Mouse (Mus musculus): ENCODE data around the gene Them5. TPM values are rescaled to one million over a fixed set of nuclear protein-coding genes. Genes with fewer than 3 reads are reported as not detected.

Them5 gene
- total and polyA plus RNA-seq, 2 experiments, result 0.09 TPM; not detected in 1

DNA sequence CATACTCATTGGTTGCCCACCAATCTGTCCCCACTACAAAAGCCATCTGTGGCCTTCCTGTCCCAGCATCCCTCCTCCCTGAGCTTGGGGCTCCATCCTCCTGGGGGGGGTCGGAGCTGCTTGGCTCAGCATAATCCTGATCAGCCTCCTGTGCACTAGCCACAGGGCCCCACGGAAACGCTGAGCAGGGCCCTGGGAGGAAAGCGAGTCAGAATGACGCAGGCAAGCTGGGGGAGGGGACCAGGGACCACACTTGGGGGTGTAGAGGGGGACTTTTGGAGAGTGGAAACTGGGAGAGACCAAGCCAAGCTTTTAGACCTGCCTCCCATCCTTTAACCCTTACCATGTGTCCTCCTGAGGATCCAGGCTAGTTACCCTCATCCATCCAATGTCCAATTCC is 34.0 kb downstream of the Them5 start:
- TF ChIP-seq CTCF (IDR thresholded peaks at IDR 0.05; ENCODE audit: low read depth, low read length) (no peak), POLR2A (IDR thresholded peaks at IDR 0.05; ENCODE audit: extremely low read depth, insufficient read depth, low read length) (no peak)
- H3K9ac ChIP-seq (ENCODE audit: low read depth, low read length), result no peak overlapping the region
- H3K27ac ChIP-seq (replicated peaks; ENCODE audit: insufficient read depth, low read depth, low read length), result no peak overlapping the region
- peaks cover 4% of the 10 kb centered on the region; the same call in 1 of the 2 replicates for H3K36me3 ChIP-seq (ENCODE audit: control insufficient read depth, insufficient read depth, low read length)
- H3K27me3 ChIP-seq (ENCODE audit: control insufficient read depth, insufficient read depth, low read length), result no peaks in the 10 kb centered on the region
- no peak overlapping the region for H3K4me3 ChIP-seq (ENCODE audit: insufficient read depth, low read depth, low read length)
- 73% methylated on average over 5 of the region's 5 CpGs for WGBS
- DNase-seq (ENCODE audit: extremely low read depth, low read depth, low spot score), result no peak
- H3K4me1 ChIP-seq (ENCODE audit: control insufficient read depth, insufficient read depth, low read length), result peaks cover 15% of the 10 kb centered on the region
- H3K79me2 ChIP-seq (ENCODE audit: control insufficient read depth, insufficient read depth, low read length), result no peaks in the 10 kb centered on the region; the same call in 1 of the 2 replicates

DNA sequence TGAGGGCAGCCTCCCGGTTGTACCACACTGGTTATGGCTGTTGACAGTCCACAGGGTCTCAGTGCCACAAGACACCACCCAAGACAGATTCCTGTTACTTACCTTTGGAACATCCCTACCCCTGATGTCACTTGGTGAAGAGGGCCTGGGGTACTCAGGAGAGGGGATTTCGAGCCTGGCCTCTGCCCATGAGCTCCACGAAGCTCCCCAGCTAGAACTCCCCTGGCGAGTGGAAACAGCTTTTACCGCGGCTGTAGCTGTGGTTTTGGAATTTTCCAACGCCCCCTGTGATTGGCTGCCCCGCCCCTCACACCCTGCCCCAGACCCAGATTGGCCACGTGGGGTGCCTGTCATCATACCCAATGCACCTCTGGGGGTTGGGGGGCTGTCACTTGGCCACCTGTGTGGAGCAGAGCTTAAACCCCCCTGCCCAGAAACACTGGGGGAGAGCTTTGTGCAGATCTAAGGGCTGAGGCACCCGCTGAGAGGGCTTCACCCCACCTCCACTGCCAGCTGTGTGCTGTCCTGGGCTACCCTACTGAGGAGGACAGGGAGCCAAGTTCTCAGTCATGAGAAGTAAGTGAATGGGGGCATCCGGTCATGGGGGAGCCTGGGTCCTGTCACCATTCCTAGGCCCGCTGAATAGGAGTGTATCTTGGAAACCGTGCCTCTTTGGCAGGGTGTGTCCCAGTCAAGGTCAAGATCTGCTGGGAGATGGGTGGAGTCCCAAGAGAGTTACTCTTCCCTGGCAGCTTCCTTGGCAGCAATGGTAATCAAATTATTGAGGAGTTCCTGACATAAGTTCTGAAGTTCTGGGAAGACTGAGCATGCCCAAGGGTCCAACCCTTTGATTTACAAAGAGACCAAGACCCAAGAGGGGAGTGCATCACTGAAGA is 35.4 kb downstream of the Them5 start:
- TF ChIP-seq CTCF (IDR thresholded peaks at IDR 0.05; ENCODE audit: low read depth, low read length), result no peak
- TF ChIP-seq POLR2A (IDR thresholded peaks at IDR 0.05; ENCODE audit: extremely low read depth, insufficient read depth, low read length), result no peak
- Histone ChIP-seq H3K36me3 (ENCODE audit: control insufficient read depth, insufficient read depth, low read length) (peaks cover 4% of the 10 kb centered on the region; the same call in 1 of the 2 replicates), H3K27me3 (ENCODE audit: control insufficient read depth, insufficient read depth, low read length) (no peaks in the 10 kb centered on the region), H3K4me1 (ENCODE audit: control insufficient read depth, insufficient read depth, low read length) (peaks cover 12% of the 10 kb centered on the region), H3K79me2 (ENCODE audit: control insufficient read depth, insufficient read depth, low read length) (no peaks in the 10 kb centered on the region; the same call in 1 of the 2 replicates), H3K4me3 (ENCODE audit: insufficient read depth, low read depth, low read length) (no peak overlapping the region), H3K27ac (replicated peaks; ENCODE audit: insufficient read depth, low read depth, low read length) (no peak overlapping the region), H3K9ac (ENCODE audit: low read depth, low read length) (no peak overlapping the region)
- no peak for DNase-seq (ENCODE audit: extremely low read depth, low read depth, low spot score)
- WGBS, result 65% methylated on average over 13 of the region's 13 CpGs

DNA sequence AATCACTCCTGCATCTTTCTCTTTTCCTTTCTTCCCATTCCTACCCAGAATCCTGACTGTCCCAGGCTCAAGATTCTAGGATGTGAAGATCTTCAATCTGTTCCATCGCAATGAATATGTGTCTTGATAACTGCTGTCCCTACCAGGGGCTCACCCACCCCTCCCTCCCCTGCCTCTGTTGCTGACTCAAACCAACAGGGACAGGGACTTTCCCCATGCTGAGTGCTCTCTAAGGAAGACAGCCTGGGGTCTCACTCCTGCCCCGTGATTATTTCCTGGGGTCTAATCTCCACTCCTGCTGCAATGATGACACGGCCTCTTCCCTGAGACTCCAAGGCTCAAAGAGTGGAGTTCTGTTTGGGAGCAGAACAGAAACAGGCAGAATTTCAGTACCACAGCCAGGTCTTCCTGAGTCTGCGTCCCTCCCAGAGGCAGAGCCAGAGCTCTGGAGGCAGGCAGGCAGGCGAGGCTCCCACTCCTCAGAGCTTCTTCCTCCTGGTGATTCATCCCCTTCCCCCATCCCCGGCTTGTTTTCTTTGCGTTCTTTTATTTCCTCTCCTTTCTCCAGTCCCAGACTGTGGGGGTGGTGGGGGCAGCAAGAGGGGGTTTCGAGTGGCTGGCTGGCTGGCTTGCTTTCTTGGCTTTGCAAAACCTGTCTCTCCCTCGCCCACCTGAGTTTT is 38.1 kb downstream of the Them5 start:
- Histone ChIP-seq H3K79me2 (ENCODE audit: control insufficient read depth, insufficient read depth, low read length) (no peaks in the 10 kb centered on the region; the same call in 1 of the 2 replicates), H3K4me1 (ENCODE audit: control insufficient read depth, insufficient read depth, low read length) (peaks cover 4% of the 10 kb centered on the region), H3K27me3 (ENCODE audit: control insufficient read depth, insufficient read depth, low read length) (no peaks in the 10 kb centered on the region), H3K36me3 (ENCODE audit: control insufficient read depth, insufficient read depth, low read length) (peaks cover 4% of the 10 kb centered on the region; the same call in 1 of the 2 replicates), H3K4me3 (ENCODE audit: insufficient read depth, low read depth, low read length) (no peak overlapping the region), H3K9ac (ENCODE audit: low read depth, low read length) (no peak overlapping the region), H3K27ac (replicated peaks; ENCODE audit: insufficient read depth, low read depth, low read length) (no peak overlapping the region)
- DNase-seq (ENCODE audit: extremely low read depth, low read depth, low spot score), result no peak
- WGBS, result 71% methylated on average over 9 of the region's 9 CpGs
- TF ChIP-seq POLR2A (IDR thresholded peaks at IDR 0.05; ENCODE audit: extremely low read depth, insufficient read depth, low read length), result no peak

GRCm38 (mm10) chr3:94382308-94382707 is 40.4 kb downstream of the Them5 start:
- Histone ChIP-seq H3K79me2 (ENCODE audit: control insufficient read depth, insufficient read depth, low read length) (no peaks in the 10 kb centered on the region), H3K27ac (replicated peaks; ENCODE audit: insufficient read depth, low read depth, low read length) (no peak overlapping the region), H3K4me3 (ENCODE audit: insufficient read depth, low read depth, low read length) (no peak overlapping the region), H3K9ac (ENCODE audit: low read depth, low read length) (no peak overlapping the region), H3K36me3 (ENCODE audit: control insufficient read depth, insufficient read depth, low read length) (peaks cover 8% of the 10 kb centered on the region; the same call in 1 of the 2 replicates), H3K4me1 (ENCODE audit: control insufficient read depth, insufficient read depth, low read length) (peaks cover 4% of the 10 kb centered on the region), H3K27me3 (ENCODE audit: control insufficient read depth, insufficient read depth, low read length) (no peaks in the 10 kb centered on the region)
- 80% methylated on average over 5 of the region's 5 CpGs for WGBS
- no peak for DNase-seq (ENCODE audit: extremely low read depth, low read depth, low spot score)
- TF ChIP-seq POLR2A (IDR thresholded peaks at IDR 0.05; ENCODE audit: extremely low read depth, insufficient read depth, low read length) (no peak), CTCF (IDR thresholded peaks at IDR 0.05; ENCODE audit: low read depth, low read length) (no peak)

GRCm38 (mm10) chr3:94383476-94383875 is 41.6 kb downstream of the Them5 start:
- 32% methylated on average over 3 of the region's 3 CpGs for WGBS
- peak; percentile 74 for DNase-seq (ENCODE audit: extremely low read depth, low read depth, low spot score)
- no peaks in the 10 kb centered on the region for H3K79me2 ChIP-seq (ENCODE audit: control insufficient read depth, insufficient read depth, low read length)
- no peak overlapping the region for H3K27ac ChIP-seq (replicated peaks; ENCODE audit: insufficient read depth, low read depth, low read length)
- peaks cover 4% of the 10 kb centered on the region for H3K4me1 ChIP-seq (ENCODE audit: control insufficient read depth, insufficient read depth, low read length)
- no peak overlapping the region for H3K4me3 ChIP-seq (ENCODE audit: insufficient read depth, low read depth, low read length)
- TF ChIP-seq CTCF (IDR thresholded peaks at IDR 0.05; ENCODE audit: low read depth, low read length), result no peak
- no peaks in the 10 kb centered on the region for H3K27me3 ChIP-seq (ENCODE audit: control insufficient read depth, insufficient read depth, low read length)
- H3K36me3 ChIP-seq (ENCODE audit: control insufficient read depth, insufficient read depth, low read length), result peaks cover 12% of the 10 kb centered on the region; the same call in 1 of the 2 replicates
- no peak overlapping the region for H3K9ac ChIP-seq (ENCODE audit: low read depth, low read length)
